ENCODE assay signal across 11 mouse cellular contexts in the genomic region with DNA sequence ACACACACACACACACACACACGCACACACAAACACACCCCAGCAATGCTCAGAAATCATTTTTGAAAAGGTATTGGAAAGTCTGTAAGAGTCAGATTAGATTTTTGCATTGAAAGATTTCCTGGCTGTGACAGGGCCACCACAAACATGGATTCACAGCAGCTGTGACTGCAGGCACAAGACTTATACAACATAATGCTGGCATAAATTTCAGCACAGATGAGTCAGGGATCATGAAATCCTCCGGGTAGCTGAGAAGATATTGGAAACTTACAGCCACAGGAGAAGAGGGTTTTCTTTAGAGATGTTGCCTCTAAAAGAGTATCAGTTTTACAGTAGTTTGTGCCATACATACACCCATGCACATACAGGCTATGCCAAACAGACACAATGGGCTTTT.
"Had no signal": no experiment of that assay in that cellular context is flagged by ENCODE, and none has a peak within 500 bp of the region (broad histone marks: within the 10 kb centered on the region; RNA-seq: fewer than 3 reads in every experiment).

No protein-coding gene starts in this region.

- DNase-seq: kidney, adult 2 months; kidney, postnatal 25 days; liver, embryonic 13.5 days; lung, adult 2 months; lung, postnatal 14 days; lung, postnatal 4 days; midbrain, embryonic 14.5 days; right cerebral cortex, postnatal 14 days; spleen, adult 18-20 months; thymus, adult 18-20 months; thymus, postnatal 4 days had no signal
